Mouse (Mus musculus) left cerebral cortex, postnatal 14 days (tissue): Measurements from ENCODE around the gene Tiam2. TPM values are rescaled to one million over a fixed set of nuclear protein-coding genes. Genes with fewer than 3 reads are reported as not detected.

Source experiments
- DNase-seq, 2 experiments: peaks; one replicate each; pipeline ENCODE4 v3.0.0; 2021 to 2022; ENCODE audit warnings: low spot score in 2 of 2, mixed read lengths in 1 of 2
- intact Hi-C: fragments of 180-260 bp; cut with DNase I; formaldehyde crosslinking; loops from one replicate; pipeline ENCODE4 v1.15.1; 2025
- long read RNA-seq, 2 experiments: library from polyadenylated mRNA; stranded (forward); transcript quantifications; one replicate each; pipeline ENCODE4 v2.0.0; 2021
- total RNA-seq, 2 experiments: library from RNA; stranded (reverse); gene quantifications; 2 replicates each; pipeline ENCODE4 v1.2.3; 2021

Gene Tiam2
- 10 to 100 TPM; 78.4 to 86.5 TPM for total RNA-seq
- long read RNA-seq, experiment 1, full-length matches to known transcripts: 7 of 69 reads
- long read RNA-seq, experiment 1, partial matches to known transcripts: 12 of 69 reads
- long read RNA-seq, experiment 1, other reads (novel, unspliced or antisense): 50 of 69 reads
- long read RNA-seq, experiment 2, transcript Tiam2-206 (13 exons, 3,184 nt): major isoform, 5 of 66 reads
- long read RNA-seq, experiment 2, partial matches to known transcripts: 11 of 66 reads
- long read RNA-seq, experiment 2, other reads (novel, unspliced or antisense): 50 of 66 reads

DNA sequence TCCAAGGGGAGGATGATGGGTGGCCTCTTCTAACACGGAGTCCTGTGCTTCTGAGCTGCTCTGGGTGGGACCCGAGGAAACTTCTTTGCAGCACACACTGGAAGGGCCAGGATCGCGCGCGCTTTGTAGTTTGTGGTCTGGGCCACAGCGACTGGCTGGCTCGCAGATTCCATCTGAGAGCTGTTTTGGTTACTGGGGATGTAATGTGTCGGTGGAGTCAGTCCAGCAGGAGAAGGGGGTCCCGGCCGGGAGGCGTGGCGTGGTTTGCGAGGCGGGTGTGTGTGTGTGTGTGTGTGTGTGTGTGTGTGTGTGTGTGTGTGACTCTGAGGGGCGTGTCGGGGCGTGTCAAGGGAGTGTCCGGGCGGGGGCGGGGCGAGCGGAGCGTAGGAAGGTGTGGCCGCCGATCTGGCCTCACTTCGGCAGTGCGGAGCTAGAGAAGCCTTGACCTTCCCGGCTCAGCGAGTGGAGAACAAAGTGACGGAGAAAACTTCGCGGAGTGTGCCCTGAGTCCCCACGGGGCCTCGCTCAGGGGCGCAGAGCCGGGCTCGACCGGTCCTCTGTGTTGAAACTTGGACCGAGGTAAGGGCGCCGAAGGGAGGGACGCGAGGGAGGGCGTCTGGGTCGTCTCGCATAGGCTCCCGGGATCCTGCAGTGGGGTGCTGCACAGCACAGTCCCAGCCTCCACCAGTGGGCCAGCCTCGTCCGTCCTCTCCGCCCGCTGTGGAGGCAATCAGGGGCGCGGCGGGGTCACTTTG is at the start of gene Tiam2:
TSS of gene Tiam2 (plus strand) at position 426 of the 755 bp plus-strand sequence.
- DNase-seq: no peak
- intact Hi-C loops: no loop called here

DNA sequence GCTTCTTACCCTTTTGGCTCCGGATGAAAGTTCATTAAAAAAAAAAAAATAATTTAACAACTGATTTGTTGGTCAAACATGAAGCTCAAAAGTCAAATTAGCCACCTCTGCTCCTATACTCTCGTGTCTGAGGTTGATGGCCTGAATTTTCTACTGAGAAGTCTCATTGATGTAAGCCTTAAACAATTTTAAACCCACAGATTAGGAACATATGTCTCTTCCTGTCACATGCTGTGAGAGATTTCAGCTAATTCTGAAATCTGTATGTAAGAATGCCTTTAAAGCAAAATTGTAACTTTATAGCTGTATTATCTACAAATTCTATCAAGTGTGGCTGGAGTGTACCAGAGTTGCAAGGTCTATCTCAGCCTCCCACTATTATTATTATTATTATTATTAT is 46.1 kb upstream of the Tiam2 start:
- no peak for DNase-seq
- intact Hi-C loops: no loop called here

DNA sequence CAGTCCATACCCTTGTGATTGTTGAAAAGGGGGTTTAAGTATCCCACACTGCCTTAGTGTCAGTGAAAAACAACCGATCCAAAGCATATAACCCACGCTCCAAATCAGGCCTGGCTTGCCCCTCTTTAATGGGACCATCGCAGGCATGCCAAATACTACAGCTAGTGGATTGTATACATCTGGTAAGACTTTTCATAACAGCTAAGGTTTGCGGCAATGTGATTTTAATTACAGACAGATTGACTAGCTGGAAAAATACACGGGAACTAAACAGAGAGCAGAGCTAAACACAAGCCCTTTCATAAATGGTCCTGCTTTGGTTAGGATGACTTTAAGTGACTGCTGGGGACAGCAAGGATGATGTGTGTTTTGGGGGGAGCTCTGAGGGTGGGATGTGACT is 44.4 kb upstream of the Tiam2 start:
- no peak for DNase-seq

DNA sequence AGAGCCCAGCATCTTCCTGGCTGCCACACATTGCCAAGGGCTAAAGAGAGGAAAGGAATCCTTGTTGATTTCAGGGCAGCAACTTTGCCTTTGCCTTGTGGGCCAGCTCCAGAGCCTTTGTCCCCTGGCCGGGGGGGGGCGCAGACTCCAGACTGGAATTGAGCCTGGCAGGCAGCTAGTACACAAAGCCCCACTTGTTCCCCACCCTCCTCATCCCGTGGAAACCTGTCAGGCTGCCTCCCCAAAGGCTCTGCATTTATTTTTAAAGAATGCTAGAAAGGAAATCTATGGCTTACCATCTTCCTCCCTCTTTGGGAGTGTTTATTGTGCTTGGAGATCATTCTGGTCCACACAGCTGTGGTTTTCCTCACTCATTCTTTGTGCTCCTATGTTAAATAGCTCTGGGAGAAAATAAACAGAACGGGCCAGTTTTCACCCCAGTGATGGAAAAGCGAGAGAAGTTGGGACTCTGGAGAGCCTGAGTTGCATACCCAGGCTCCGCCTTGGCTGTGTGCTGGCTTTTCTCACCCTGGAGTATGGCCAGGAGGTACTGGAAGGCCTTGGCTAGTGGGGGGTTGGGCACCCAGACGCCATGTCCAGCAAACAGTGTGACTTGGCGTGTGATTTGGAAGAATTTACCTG is 41.2 kb upstream of the Tiam2 start:
- peak in 1 of 2 experiments; percentile 28 for DNase-seq
- intact Hi-C loops: loop anchor here (5.0 kb wide), 2 partner anchors 162 to 217 kb away; no protein-coding TSS in a partner anchor

More for the DNA sequence above, 44.4 kb upstream of the Tiam2 start:
- intact Hi-C loops: no loop called here

DNA sequence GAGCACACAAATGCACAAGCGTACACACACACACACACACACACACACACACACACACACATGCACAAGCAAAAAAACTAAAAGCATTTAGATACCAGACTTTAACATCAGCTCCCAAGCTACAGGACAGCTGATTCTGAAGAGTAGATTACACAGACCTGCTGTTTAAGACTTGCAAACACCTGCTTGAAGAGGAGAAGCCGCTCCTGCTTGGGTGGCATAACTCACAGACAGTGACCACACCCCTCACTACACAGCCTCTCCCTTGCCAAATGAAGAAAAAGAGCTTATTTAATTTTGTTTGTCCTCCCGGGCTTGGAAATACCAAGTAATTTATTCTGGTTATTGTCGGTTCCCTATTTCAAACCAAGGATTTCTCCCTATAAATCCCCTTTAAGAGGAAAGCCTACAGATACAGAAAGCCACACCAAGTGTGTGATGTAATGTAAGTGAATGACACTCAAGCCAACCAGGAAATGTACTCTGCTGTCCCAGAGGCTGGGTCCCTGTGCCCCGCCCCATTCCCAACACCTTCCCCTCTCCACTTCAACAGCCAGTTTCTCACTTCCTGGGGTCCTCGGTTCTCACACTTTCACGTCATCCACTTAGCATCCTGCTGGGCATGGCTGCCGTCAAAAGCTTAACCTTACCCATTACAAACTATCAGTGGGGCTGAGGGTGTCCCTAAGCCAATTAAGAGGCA is 40.1 kb upstream of the Tiam2 start:
- no peak for DNase-seq
- intact Hi-C loops: loop anchor here (5.0 kb wide), 2 partner anchors 161 to 216 kb away; no protein-coding TSS in a partner anchor

DNA sequence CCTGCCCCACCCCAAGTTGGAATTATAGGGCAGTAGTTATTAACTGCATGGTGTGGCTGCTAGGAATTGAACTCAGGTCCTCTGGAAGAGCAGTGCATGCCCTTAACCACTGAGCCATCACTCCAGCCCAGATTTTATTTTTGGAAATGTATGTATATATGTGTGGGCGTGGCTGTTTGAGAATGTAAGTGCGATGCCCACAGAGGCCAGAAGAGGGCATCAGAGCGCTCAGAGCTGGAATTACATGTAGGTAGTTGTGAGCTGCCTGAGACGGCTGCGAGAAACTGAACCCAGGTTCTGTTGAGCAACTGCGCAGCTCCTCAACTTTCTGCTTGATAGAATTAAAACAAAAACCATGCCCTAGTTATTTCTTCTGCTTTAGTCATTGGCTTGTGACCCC is 38.0 kb upstream of the Tiam2 start:
- DNase-seq: peak; percentile 77 to 88
- intact Hi-C loops: loop anchor here (5.0 kb wide), 2 partner anchors 159 to 214 kb away; no protein-coding TSS in a partner anchor

DNA sequence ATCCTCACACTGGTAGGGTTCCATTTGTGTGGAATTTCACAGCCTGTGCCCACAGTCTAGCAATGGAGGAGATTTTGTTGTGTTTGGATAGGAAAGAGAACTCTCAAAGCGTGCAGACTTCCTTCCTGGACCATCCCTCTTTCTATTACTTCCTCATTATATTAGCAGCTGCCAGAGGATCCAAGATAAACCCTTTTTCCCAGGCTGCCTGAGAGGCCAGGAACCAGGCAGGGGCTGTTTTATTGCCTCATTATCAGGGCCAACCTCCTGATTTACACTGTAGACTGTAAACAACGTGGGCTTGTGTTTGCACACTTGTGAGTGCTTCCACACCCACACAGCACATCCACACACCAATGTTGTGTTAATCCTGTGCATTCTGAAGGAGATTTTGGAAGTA is 31.3 kb upstream of the Tiam2 start:
- intact Hi-C loops: no loop called here
- DNase-seq: no peak

DNA sequence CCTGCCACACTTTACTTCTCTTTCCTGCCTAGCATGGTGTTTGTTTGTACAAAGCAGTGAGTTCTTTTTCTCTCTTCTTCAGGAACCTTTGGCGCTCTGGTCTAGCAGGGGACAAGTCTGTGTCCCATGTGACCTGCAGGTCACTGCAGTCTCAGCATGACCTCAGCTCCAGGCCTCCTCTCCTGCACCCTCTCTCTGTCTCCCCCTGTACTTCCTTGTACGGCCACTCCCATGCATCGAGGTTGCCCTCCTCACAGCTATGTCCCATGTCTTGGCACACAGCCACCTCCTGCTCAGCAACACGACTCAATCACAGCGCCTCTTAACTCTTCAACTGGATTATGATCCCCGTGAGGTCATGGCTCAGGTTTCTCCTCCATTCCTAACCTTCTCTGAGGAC is 26.9 kb upstream of the Tiam2 start:
- DNase-seq: no peak
- intact Hi-C loops: no loop called here

DNA sequence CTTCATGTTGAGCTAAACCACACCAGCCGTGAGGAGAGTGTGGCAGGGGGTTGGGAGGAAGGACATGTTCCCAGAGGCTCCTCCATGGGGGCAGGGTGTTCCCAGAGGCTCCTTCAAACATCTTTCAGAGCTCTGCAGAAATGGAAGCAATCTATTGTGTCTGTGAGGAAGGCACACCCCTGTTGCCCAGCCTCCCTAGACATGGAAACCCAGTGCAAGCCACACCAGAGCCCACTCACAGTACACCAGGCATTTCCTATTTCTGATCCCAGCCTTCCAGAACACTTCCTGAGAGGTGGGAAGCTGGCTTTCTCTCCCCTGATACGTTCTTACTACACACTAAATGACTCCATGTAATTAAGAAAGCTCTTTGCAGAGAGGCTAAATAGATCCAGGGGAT is 20.4 kb upstream of the Tiam2 start:
- intact Hi-C loops: no loop called here
- DNase-seq: no peak

DNA sequence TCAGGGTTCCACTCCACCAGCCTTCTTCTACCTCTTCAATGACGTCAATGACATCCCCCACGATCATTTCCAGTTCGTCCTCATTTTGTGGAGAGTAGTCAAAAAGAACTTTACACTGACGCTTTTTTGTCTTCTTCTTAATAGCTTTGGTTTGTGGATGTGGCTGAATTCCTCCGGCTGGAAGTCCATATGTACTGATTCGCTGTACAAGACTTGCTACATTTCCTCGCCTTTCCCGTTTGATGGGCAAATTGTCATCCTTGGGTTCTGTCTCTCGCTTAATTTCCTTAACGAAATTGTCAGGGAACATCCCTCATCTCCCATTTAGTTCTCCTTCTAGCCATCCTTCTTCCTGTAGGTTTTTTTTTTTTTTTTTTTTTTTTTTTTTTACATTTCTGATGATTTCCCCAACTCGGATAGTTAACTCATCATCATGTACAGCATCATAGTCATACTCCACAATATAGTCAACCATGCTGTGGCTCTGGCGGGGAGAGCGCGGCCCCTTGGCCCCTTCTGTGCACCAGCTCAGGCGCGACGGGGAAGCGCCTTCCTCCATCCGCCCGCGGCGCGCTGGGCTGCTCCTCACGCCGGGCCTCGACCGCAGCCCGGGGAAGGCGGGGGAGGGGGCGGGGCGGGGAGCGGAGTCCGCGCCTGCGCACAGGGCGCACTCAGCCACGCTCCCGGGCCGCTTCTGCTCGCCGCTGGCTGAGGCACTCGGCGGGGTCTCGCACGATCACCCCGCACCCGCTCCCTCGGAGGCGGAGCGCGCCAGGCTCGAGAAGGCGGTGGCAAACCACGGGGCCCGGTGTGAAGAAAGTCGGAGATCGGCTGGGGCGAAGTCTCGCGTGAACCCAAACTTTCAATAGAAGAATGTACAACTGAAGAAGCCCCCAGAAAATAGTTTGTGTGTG is 12.4 kb upstream of the Tiam2 start:
- intact Hi-C loops: no loop called here
- peak; percentile 36 to 70 for DNase-seq

DNA sequence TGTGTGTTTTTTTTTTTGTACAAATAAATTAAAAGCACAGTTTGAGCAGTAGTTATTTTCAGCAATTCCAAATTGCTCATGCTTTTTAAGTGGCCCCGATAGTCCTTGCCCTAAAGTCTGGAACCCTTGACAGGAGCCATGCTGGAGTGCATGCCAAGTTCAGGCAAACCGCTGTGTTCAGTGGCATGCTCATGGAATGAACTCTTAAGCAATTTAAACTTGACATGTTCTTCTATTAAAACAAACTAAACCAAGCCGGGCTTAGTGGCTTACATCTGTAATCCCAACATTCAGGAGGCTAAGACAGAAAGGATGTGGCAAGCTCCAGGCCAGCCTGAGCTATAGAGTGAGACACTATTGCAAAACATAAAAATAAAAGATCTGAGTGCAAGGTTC is 11.8 kb upstream of the Tiam2 start:
- intact Hi-C loops: no loop called here
- DNase-seq: no peak

DNA sequence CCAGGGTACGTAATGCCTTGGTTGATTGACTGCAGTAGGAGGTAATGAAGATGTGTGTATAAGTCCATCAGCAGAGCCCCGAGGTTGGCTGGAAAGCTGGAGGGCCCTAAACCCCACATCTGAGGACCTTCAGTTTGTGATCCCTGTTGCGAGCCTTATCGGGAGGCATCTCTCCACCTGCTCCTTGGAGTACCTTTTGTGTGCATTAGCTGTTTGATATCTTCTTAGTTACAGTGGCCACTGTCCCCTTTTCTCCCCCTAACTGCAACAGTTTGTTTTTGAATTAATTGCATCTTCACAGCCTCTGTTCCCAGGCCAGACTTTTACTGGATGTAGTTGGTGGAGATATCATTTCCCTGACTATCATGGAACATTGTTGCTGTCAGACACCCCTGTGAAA is 10.8 kb upstream of the Tiam2 start:
- no peak for DNase-seq
- intact Hi-C loops: no loop called here

DNA sequence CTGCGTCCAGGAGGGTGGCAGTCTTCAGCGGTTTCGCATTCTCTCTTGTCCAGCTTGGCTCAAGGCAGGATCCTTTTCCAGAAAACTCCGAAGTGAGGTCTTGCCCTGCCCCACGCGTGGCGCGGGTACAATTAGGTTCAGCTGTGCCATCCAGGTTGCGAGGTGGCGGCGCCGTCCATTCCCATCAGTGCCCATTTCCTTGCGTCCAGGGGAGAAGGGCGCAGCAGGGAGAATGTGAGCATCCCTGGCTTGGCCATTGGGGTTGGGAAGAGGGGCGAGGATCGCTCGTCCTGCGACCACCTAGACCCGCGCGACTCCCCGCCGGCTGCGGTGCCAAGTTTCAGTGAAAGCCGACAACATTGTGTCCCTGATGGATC is 518 bp downstream of the Tiam2 start:
- intact Hi-C loops: no loop called here
- no peak for DNase-seq

DNA sequence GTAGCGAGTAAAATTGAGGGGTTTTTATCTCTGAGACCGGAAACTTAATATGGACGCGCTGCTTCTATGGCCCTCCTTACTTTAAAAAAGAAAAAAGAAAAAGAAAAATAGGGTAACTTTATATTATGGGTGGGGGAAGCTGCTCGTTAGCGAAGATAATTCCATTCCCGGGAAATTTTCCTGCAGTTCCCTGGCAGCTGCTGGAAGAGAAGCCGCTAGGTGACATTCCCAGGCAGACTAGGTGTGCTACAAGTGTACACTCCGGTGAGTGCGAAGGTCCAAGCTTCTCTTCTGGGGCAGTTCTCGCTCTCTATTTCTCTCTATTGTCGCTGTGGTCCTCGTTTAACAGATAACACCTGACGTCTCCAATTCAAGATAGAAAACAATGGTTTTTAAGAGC is 962 bp downstream of the Tiam2 start:
- intact Hi-C loops: no loop called here

DNA sequence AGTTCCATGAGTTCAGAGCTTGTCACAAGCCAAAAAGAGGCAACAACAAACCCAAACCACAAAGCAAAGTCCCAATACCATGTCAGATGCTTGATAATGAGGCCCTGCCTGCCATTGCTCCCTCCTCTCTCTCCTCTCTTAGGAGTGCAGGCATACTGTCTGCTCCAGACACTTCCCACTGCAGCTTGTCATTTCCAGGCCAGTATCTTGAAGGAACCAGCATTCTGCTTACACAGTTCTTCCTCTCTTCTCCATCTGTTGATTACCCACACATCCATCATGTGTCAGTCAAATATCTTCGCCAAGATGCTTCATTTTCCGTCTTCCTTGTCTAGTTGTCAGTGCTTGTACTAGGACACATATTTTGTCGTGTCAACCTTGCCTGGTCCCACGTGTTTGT is 2.4 kb downstream of the Tiam2 start:
- intact Hi-C loops: no loop called here
- no peak for DNase-seq

More for the DNA sequence above, 962 bp downstream of the Tiam2 start:
- DNase-seq: no peak

DNA sequence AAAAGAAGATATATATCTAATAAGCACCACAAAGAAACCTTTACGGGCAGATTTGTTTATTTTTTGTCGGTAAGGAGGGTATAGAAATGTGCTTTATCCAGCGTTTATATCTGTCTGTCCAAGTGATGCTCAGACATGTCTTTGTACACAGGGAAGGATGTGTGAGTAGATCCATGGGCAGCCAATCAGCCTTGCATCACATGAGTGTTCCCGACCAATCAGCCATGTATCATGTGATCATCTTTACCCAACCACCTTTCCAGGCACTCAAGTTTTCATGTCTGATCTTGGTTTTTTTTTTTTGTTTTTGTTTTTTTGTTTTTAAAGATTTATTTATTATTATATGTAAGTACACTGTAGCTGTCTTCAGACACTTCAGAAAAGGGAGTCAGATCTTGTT is 3.1 kb downstream of the Tiam2 start:
- intact Hi-C loops: no loop called here
- DNase-seq: no peak

DNA sequence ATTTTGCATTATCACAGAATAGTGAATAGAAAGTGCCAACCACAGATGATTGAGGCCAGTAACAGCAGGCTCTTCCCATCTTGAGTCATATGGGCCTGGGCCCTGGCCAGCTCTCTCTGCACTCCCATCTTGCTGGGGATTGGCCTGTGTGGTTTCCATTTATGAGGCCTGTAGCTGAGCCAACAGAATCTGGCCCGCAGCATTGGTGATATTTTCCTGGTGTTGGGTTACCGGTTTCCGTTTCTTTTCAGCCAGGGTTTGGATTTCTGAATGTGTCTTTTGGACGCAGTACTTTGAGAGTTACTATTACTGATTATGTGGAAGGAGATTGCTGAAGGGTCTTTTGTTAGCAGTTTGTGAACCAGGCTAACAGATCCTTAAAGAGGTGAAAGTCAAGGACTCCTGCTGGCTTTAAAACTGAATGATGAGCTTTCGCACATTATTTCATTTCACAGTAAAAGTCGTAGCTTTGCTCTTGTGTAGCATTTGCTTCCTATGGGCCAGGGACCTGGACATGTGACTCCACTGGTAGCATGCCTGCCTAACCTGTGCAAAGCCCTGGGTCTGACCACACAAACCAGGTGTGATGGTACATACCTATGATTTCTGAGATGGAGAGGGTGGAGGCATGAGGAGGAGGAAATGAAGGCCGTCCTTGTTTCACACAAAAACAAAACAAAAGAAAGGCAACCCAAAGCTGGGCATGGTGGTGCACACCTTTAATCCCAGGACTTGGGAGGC is 5.5 kb downstream of the Tiam2 start:
- no peak for DNase-seq
- intact Hi-C loops: no loop called here

DNA sequence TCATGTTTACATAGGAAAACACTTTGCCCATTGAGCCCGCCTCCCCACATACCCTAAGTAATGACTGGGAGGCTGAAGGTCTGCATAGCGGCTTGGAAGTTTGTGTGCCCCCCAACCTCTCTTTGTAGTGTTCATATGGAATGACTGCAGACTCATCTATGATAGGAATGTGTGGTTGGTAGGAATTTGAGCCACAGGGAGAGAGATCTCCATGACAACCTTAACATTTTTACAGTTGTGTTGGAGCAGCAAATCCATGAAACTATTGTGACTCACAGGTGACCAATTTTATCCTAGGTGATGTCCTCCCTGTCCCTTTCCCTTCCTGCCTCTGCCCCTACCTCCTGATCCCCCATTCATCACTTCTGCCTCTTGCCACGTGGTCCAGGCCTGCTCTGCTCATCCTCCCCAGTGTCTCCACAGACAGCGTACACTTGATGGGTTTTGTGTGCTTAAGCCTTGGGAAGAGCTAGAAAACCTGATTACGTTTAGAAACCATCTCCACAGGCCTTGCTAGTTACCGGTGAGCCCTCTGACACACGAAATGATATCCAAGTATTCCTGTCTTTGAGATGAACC is 9.9 kb downstream of the Tiam2 start:
- intact Hi-C loops: no loop called here
- DNase-seq: no peak
